Mouse (Mus musculus): ENCODE results near the gene Ocln.
A peak's percentile ranks its signal among the peaks of the same experiment; 100 is the strongest.

Ocln gene

DNA sequence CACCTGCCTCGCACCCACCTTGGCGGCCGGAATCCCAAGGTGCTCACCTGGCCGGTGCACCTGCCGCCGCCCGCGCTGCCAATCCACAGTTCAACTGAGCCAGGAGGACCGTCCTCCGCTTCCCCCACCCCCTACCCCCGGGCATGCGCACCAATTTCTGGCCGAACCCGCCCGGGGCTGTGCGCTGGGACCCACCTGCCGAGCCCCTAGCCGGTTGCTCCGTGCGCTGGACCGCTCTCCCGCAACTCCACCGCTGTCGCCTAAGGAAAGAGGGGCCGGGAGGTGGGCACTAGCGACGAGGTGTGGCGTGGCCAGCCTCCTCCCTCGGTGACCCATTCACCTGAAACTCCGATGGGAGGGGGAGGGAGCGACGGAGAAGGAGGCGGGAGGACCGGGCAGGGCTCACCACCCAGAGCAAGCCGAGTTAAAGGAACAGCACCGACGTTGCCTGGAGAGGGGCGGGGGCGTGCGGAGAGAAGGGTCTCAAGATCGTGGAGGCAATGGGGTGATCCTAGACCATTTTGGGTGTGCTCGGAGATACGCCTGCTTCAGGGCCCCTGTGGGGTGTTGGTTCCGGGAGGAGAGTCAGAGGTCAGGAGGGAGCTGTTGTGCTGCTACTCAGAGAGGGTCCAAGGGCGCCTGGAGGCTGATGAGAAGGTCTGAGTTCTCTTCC, at the start of gene Ocln:
Gene Ocln, minus strand, starts transcription at position 350 of the 673 bp plus-strand sequence.
- DNase-seq (ENCODE audit: low spot score in 2 of 2), result no peak

DNA sequence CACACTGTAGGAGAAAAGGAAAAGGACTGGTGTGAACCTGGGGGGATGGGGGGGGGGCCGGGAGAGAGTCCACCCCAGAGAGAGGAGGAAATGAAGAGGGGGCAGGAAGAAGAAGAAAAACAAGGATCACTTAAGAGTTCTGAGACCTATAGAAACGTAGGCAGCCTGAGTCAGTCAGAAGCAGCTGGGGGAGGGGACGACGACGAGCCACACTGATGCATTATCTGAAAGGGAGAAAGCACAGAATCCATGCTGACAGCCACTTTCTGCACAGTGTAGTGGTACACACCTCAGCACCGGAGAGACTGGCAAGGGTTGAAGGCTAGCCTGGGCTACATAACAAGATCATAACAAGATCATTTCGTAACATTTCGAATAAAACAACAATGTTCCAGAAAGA, 48.5 kb upstream of the Ocln start:
- DNase-seq (ENCODE audit: low spot score in 2 of 2), result no peak

DNA sequence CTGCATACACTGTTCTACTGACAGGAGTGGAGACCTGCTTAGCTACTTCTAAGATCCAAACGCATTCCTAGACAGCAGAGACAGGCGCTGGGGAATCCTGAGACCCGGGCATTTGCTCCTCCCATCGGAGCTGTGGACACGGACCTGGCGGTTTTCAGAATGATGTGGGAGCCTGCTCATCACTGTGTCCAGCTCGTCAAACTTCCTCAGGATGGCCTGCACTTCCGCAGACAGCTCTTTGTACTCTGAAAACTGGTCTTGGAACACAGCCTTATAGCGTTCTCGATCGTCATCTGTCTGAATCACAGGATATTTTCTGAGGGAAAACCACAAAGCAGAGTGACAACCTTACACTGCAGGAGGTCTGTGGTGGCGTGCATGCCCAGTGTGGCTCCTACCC, 47.8 kb upstream of the Ocln start:
- no peak for DNase-seq (ENCODE audit: low spot score in 2 of 2)

DNA sequence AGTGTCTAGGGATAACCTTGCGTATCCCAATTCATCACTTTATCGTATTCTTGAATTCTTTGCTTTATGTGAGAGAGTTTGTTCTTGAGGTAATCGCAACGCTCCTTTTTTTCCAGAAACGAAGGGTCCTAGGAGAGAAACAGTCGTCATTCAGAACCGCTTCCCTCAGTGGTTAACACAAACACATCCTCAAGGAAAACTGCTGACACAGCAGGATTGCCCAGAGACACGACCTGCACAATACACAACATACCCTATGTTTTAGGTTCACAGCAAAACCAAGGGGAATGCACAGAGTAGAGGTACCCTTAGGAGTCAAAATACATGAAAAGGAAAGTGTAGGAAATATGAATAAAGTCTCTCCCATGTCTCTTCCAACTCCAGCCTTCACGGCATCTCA, 44.8 kb upstream of the Ocln start:
- DNase-seq (ENCODE audit: low spot score in 2 of 2), result no peak

DNA sequence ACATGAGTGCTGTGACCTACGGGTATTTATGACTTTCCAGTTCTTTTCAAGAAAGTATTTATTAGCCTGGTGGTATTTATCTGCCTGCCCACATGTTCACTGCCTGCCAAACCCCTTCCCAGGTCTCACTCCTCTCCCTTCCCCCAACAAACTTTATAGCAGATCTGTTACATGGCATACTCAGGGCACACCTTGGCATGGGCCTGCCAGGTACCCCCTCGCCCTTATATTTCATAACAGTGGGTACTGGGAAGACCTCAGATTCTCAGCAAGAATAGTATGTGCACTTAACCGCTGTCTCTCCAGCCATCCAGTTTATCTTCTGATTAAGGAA, 43.0 kb upstream of the Ocln start:
- no peak for DNase-seq (ENCODE audit: low spot score in 2 of 2)

DNA sequence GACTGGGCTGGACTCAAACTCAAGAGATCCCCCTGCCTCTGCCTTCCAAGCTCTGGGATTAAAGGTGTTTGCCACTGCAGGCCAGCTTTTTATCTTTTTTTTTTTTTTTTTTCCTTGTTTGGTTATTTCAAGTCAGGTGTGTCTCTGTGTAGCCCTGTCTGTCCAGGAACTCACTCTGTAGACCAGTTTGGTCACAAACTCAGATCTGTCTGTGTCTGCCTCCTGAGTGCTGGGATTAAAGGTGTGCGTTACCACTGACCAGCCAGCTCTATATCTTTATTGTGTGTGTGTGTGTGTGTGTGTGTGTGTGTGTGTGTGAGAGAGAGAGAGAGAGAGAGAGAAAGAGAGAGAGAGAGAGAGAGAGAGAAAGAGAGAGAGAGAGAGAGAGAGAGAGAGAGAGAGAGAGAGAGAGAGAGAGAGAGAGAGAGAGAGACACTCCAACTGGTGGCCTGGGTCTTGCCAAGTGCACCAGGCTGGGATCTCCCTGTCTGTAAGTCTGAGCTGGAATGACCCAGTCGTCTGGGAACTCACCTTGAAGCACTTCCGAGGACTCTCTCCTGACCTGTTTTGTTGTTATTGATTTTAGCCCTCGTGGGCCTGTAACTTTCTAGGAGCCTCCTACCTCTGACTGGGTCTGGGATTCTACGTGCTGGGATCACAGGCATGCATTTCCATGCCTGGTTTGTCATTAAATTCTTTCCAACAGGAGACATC, 42.5 kb upstream of the Ocln start:
- no peak for DNase-seq (ENCODE audit: low spot score in 2 of 2)

DNA sequence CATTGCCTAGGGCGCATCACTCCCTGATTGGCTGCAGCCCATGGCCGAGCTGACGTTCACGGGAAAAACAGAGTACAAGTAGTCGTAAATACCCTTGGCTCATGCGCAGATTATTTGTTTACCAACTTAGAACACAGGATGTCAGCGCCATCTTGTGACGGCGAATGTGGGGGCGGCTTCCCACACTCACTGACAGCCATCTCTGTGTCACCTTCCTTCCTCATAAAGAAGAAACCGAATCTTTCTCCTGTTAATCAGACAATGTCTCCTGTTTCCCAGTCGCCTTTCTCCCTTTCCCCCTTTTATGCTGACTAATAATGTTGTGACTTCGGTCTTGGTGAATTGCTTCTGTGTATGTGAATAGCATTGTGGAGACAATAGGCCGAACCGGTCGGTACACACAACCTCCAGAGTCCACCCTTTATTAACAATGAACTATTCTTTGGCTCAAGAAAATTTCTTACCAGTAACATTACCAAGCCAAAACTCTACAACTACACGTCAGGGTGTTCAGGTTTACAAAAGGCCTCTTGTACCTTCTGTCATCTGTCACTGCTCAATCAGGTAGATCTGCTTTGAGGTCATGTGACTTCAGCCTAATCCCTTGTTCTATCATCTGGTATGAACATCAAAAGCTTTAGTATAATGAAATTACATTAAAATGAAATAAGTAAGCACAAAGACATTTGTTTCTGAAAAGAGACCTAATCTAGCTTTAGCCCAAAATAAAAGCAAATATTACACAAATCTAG, 41.7 kb upstream of the Ocln start:
- peak in 1 of 2 experiments; percentile 28 for DNase-seq (ENCODE audit: low spot score in 2 of 2)

DNA sequence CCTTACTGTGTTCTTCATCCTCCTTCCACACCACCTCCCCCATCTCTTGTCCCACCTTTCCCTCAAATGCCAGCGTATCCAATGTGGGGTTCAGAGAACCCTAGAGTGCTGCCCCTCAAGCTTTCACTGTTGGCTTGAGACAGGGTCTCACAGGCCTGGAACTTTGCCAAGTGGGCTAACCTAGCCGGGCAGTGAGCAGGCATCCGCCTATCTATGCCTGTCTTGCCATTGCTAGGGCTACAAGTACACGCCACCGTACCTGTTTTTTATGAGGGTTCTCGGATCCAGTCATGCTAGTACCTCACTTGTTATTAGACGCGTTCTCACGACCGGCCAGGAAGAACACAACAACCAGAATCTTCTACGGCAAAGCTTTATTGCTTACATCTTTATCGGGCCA, 36.1 kb upstream of the Ocln start:
- no peak for DNase-seq (ENCODE audit: low spot score in 2 of 2)

DNA sequence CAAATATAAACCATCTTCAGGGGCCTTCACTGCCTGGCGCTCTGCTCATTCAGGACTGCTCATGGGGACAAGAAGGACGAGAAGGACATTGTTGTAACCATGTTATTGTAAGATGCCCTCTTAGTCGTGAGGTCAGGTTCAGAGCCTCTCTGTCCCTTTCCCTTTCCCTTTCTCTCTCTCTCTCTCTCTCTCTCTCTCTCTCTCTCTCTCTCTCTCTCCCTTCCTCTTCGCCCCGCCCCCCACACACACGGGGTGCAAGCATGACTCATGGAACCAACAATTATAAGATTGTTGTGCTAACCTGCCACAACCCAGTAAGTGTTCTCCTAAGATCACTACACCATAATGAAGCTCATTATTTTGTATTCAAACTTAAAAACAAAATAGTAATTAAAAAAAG, 29.6 kb upstream of the Ocln start:
- no peak for DNase-seq (ENCODE audit: low spot score in 2 of 2)

DNA sequence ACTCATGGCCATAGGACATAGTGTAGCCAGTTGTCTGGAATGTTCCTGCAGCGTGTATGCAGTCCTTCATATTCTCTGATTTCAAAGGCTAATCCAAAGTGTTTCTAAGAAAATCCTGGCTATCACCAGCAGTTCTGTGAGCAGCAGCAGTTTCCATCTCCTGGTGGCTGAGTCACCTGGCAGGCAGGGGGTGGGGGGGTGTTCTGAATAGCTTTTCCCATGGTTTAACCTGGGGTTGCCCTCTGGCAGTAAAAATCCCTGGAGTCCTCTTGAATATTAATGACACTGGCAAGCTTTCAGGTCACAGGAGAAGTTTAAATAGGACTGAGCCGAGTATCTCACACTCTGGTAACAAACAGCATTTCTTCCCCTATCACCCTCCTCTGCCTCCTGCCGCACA, 29.2 kb upstream of the Ocln start:
- no peak for DNase-seq (ENCODE audit: low spot score in 2 of 2)

DNA sequence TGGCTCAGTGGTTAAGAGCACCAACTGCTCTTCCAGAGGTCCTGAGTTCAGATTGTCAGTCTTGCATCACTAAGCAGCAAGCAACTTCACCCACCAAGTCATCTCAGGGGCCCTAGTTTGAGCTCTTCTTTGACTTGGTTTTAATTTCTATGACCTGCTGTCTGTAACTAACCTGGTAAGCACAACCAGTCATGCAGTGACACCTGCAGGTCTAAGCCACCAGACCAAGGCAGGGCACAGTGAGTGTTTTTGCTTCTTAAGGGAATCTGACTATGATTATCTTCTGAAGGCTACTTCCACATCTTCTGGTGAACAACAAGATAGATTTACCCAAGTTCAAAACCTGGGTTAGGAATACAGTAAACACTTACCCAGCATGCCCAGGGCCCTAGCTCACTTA, 27.4 kb upstream of the Ocln start:
- no peak for DNase-seq (ENCODE audit: low spot score in 2 of 2)

DNA sequence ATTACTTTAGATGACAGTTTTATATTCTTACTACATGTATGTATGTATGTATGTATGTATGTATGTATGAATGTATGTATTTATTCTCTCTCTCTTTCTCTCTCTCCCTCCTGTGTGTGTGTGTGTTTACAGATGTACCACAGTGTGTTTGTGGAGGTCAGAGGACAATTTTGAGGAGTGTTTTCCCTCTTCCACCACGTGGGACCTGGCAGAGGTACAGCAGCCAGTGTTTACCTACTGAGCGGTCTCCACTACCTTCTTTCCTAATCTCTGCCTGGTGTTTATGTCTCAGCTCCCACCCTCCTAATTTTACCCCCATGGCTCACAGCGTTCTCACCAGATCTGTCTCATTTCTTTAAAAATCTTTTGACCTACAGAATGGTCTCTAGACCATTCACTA, 26.7 kb upstream of the Ocln start:
- DNase-seq (ENCODE audit: low spot score in 2 of 2), result no peak

DNA sequence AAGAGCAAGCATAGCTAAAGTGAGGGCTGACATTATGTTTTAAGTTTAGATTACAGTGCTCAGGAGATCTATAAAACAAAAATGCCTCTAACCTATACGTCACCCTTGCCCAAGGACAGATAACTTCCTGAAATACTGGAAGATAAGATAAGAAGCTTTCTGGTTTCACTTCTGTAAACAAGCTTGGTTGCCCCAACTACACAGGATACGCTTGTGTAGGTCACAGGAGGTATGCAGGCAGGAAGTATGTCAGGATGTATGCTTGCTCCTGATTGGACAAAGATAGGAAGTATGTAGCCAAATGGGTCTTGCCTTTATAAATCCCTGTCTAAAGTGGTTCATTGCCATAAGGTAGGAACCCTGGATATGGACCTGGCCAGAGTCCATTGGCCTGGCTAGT, 23.4 kb upstream of the Ocln start:
- no peak for DNase-seq (ENCODE audit: low spot score in 2 of 2)

DNA sequence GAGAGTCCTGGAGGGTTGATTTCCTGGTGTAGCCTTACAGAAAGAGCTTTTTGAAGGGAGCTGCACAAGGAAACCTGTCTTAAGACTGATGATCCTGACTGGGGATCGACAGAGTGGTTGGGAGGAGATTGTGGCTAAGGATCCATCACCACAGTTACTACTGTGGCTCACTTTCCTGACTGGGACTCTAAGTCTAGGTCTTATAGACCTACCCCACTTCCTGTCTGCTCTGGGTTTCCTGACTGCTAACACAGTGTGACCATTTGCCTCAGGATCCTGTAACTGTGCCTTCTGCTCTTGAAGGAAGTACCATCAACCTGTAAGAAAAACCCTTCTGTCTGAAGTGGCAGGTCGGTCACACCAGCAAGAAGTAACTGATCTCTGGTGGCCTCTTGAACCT, 18.2 kb upstream of the Ocln start:
- DNase-seq (ENCODE audit: low spot score in 2 of 2), result no peak

DNA sequence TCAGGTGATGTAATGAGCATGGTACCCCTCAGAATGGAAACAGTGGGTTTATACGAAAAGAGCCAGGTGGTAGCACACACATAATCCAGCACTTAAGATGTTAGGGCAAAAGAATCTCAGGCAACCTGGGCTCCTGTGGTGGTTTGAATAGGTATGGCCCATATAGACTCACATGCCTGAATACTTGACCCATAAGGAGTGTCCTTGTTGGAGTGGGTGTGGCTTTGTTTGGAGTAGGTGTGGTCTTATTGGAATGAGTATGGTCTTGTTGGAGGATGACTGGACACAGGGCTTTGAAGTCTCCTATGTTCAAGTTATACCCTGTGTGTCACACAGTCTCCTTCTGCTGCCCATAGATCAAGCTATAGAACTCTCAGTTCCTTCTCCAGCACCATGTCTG, 15.8 kb upstream of the Ocln start:
- no peak for DNase-seq (ENCODE audit: low spot score in 2 of 2)

DNA sequence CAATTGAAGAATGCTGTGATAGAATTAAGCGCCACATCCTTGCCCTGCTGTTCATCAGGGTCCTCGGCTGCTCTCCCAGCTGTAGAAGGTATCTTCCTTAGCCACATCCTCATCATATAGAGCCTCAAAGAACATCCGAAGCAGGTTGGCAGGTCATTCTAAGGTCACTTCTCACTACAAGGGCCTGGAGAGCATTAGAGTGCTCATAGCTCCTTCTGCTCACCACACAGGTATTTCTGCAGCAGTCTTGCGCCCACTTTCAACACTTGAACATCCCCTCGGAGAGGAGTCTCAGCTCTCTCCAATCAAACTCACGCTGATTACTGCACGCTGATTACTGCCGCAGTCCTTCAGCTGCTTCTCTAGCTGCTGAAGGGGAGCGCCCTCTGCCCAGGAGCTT, 6.9 kb upstream of the Ocln start:
- DNase-seq (ENCODE audit: low spot score in 2 of 2), result no peak

DNA sequence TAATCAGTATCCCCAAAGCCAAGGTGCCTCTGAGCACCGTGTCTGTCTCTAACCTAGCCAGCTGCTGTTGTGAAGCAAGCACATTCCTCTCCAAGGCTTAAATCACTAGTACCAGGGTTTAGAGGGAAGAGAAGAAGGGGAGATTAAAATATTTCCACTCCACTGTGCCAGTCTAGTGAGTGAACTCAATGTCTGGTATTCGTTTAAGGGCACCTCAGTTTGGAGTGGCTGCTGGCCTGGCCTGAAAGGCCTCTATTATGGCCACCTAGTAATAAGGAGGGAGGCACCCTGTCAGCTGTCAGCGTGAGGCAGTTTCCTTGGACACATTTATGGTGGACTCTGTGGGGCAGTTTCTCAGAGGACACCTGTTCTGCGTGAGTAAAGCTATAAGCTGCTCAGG, 4.5 kb upstream of the Ocln start:
- no peak for DNase-seq (ENCODE audit: low spot score in 2 of 2)

DNA sequence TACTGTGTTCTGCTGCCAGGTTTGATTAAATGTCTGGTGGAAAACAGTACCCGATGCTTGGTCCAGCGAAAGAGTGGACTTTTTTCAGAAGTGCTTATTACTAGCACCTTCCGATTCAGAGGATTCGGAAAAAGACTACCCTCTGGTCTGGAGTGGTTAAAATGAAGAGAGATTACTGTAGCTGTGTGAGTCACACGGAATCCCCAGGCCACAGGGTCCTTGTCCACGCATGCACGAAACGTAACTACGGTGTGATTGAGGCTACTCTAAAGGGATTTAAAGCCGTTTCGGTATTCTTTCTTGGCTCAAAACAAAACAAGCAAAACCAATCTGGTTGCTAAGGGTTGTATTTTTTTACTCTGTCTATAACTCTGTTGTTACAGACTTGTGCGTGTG, 522 bp upstream of the Ocln start:
- DNase-seq (ENCODE audit: low spot score in 2 of 2), result no peak

DNA sequence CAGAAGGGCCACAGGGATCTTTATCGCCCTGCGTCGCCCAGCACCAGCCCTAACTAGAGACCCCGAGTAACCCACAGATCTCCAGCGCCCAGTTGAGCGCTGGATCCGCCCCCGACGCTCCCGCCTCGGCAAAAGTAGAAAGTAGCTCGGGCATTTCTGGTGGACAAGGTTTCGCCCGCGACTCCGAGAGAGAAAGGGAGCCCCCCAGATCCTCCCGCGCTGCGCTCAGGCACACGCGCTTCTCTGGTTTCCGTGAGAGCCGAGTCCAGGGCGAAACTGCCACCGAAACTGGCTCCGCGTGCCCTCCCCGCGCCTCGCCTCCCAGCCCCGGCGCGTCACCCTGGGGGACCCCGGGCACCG, 529 bp downstream of the Ocln start:
- no peak for DNase-seq (ENCODE audit: low spot score in 2 of 2)

DNA sequence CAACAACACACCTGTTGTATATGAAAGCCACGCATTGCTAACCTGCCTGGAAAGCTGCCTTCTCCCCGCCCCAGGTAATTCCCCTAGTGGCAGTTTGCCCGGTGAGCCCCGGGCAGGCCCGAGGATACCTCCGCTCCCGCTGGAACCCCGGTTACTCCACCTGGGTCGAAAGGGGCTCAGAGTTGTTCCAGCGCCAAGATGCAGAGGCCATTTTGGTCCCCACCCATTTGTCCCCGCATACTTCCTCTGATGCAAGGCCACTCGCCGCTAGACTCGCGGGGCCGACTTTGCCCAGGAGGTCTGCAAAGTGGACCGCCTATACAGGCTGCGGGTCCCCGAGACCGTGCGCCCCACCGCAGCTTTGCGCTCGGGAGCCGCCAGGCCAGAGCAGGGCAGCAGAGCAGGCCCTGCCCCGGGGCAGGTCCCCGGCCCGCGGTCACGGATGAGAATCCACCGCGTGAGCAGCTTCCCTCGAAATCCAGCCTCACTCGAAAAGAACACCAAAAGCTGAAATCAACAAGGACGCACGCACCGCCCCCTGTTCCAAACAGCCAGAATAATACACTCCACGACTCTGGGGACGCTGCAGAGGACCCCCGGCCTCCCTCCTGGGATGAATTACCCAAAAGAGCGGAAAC, 1.0 kb downstream of the Ocln start:
- DNase-seq (ENCODE audit: low spot score in 2 of 2), result no peak

DNA sequence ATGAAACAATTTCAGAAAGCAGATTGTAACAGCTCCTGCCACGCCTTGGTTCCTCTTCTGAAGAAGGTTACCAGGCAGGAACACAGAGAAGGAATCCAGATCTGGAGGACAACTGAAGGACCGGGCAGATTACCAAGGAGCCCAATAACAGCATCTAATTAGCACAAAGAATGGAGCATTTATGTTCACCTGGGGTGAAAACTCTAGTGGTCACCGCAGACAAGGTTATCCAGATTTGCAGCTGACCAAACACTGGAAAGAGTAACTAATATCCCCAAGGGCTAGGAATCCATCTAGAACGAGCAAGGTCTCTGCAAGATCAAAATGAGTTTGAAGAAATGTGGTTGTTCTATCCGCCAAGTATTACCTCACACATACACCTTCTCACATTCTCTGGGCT, 5.2 kb downstream of the Ocln start:
- DNase-seq (ENCODE audit: low spot score in 2 of 2), result no peak

DNA sequence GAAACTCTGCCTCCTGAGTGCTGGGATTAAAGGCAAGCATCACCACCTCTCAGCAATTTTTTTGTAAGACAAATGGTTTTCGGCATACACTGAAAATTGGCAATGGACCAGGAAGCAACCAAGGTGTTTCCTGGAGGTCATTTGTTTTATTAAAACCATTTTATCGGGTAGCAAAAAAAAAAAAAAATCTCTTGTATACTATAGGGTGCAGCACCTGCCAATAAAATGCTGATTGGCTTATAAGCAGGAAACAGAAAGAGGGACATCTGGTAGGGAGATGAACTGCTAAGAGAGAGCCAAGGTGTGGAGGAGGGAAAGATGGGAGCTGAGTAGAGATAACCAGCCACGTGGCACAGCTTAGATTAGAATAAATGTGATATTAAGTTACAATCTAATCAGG, 7.0 kb downstream of the Ocln start:
- no peak for DNase-seq (ENCODE audit: low spot score in 2 of 2)

DNA sequence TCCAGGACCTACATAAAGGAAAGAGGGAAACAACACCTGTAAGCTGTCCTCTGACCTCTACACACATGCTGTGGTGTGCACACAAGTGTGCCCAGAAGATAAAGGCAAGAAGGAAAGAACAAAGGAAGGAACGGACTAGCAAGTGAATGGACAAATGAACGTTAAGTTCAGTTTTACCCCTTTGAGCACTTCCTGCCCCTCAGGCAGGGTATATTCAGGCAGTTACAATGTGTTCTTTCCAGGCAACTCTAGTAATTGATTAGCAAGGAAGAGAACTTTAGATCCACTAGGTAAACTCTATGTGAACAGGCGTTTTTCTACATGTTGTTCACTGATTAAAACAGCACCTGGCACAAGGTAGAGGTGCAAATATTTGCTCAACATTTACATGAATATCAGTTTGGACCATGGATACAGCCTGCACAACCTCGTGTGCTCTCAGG, 8.3 kb downstream of the Ocln start:
- no peak for DNase-seq (ENCODE audit: low spot score in 2 of 2)
